Mouse (Mus musculus): ENCODE measurements at regions not wholly inside any gene's neighbourhood (a gene's known extent, or its start where the extent isn't known, plus 50 kb on each side); places are given as distances from the start of the nearest gene placed in this dataset.

GRCm38 (mm10) chr6:91573487-91573886, 57.8 kb downstream of the Lsm3 start:
- no peak for DNase-seq (ENCODE audit: low spot score in 2 of 2)

GRCm38 (mm10) chr6:91574414-91574813, 58.7 kb downstream of the Lsm3 start:
- no peak for DNase-seq (ENCODE audit: low spot score in 2 of 2)

- peak; percentile 45 to 65 for DNase-seq (ENCODE audit: low spot score in 2 of 2)
Measured at GRCm38 (mm10) chr6:91575662-91576364, 60.1 kb downstream of the Lsm3 start.

- DNase-seq (ENCODE audit: low spot score in 2 of 2) = peak; percentile 15 to 24
Measured at GRCm38 (mm10) chr6:91576906-91577305, 61.2 kb downstream of the Lsm3 start.

- DNase-seq (ENCODE audit: low spot score in 2 of 2) = no peak
Measured at GRCm38 (mm10) chr6:91579666-91580065, 63.9 kb downstream of the Lsm3 start.

GRCm38 (mm10) chr6:91580607-91581006, 64.9 kb downstream of the Lsm3 start:
- DNase-seq (ENCODE audit: low spot score in 2 of 2) = no peak

GRCm38 (mm10) chr6:91582338-91582737, 66.6 kb downstream of the Lsm3 start:
- no peak for DNase-seq (ENCODE audit: low spot score in 2 of 2)

GRCm38 (mm10) chr6:91583346-91583745, 67.6 kb downstream of the Lsm3 start:
- DNase-seq (ENCODE audit: low spot score in 2 of 2) = no peak

- DNase-seq (ENCODE audit: low spot score in 2 of 2) = no peak
Measured at GRCm38 (mm10) chr6:91585543-91585942, 69.8 kb downstream of the Lsm3 start.

- DNase-seq (ENCODE audit: low spot score in 2 of 2) = no peak
Measured at GRCm38 (mm10) chr6:91589181-91589580, 73.5 kb downstream of the Lsm3 start.

- no peak for DNase-seq (ENCODE audit: low spot score in 2 of 2)
Measured at GRCm38 (mm10) chr6:91590395-91590794, 74.7 kb downstream of the Lsm3 start.

GRCm38 (mm10) chr6:91590806-91591571, 75.3 kb downstream of the Lsm3 start:
- DNase-seq (ENCODE audit: low spot score in 2 of 2) = no peak

- no peak for DNase-seq (ENCODE audit: low spot score in 2 of 2)
Measured at GRCm38 (mm10) chr6:91592651-91593050, 76.9 kb downstream of the Lsm3 start.

- peak; percentile 26 to 63 for DNase-seq (ENCODE audit: low spot score in 2 of 2)
Measured at GRCm38 (mm10) chr6:91598942-91599341, 83.2 kb downstream of the Lsm3 start.

GRCm38 (mm10) chr6:91600116-91600515, 83.7 kb upstream of the Slc6a6 start:
- no peak for DNase-seq (ENCODE audit: low spot score in 2 of 2)

- no peak for DNase-seq (ENCODE audit: low spot score in 2 of 2)
Measured at GRCm38 (mm10) chr6:91606634-91607215, 77.1 kb upstream of the Slc6a6 start.

GRCm38 (mm10) chr6:91607613-91608272, 76.1 kb upstream of the Slc6a6 start:
- no peak for DNase-seq (ENCODE audit: low spot score in 2 of 2)

- DNase-seq (ENCODE audit: low spot score in 2 of 2) = no peak
Measured at GRCm38 (mm10) chr6:91609671-91610070, 74.2 kb upstream of the Slc6a6 start.

GRCm38 (mm10) chr6:91615022-91615421, 68.8 kb upstream of the Slc6a6 start:
- DNase-seq (ENCODE audit: low spot score in 2 of 2) = no peak

GRCm38 (mm10) chr6:91616541-91616940, 67.3 kb upstream of the Slc6a6 start:
- DNase-seq (ENCODE audit: low spot score in 2 of 2) = peak; percentile 25 to 29

- peak; percentile 56 to 57 for DNase-seq (ENCODE audit: low spot score in 2 of 2)
Measured at GRCm38 (mm10) chr6:91617031-91617596, 66.7 kb upstream of the Slc6a6 start.

- no peak for DNase-seq (ENCODE audit: low spot score in 2 of 2)
Measured at GRCm38 (mm10) chr6:91617685-91618084, 66.2 kb upstream of the Slc6a6 start.

All from frontal cortex, postnatal 14 days (tissue).